Mouse (Mus musculus) midbrain, postnatal 0 days (tissue): ENCODE results near the gene Galm. TPM values are rescaled to one million over a fixed set of nuclear protein-coding genes. Genes with fewer than 3 reads are reported as not detected.

ENCODE experiments used
- ATAC-seq: fragments of 200-750 bp; cut with Nextera tagmentation; 2 replicates; pipeline ENCODE4 v1.8.0; 2017; ENCODE audit warnings: moderate number of reproducible peaks, mild to moderate bottlenecking, moderate TSS enrichment, moderate library complexity; ENCODE audit not compliant: low FRiP score
- DNase-seq: peaks from one replicate; pipeline ENCODE4 v3.0.0-alpha.2; 2015; ENCODE audit warnings: low spot score
- H3K27ac ChIP-seq: fragments of 300-500 bp; sonication (generic); 2 replicates; pipeline ENCODE4 v1.5.1; 2014; ENCODE audit warnings: low read depth, mild to moderate bottlenecking, low read length, mixed read lengths
- H3K27me3 ChIP-seq: fragments of 300-500 bp; sonication (generic); 2 replicates; pipeline ENCODE4 v1.6.1; 2014; ENCODE audit warnings: low read length, control low read depth, mixed read lengths; ENCODE audit not compliant: insufficient read depth
- H3K36me3 ChIP-seq: fragments of 300-500 bp; sonication (generic); 2 replicates; pipeline ENCODE4 v1.6.1; 2014; ENCODE audit warnings: low read length, control low read depth, mixed read lengths; ENCODE audit not compliant: insufficient read depth
- H3K4me1 ChIP-seq: fragments of 300-500 bp; sonication (generic); 2 replicates; pipeline ENCODE4 v1.6.1; 2014; ENCODE audit warnings: mild to moderate bottlenecking, control low read depth, antibody characterized with exemption, low read length, mixed read lengths; ENCODE audit not compliant: insufficient read depth
- H3K4me2 ChIP-seq: fragments of 300-500 bp; sonication (generic); 2 replicates; pipeline ENCODE4 v1.6.1; 2014; ENCODE audit warnings: low read depth, mild to moderate bottlenecking, low read length, mixed read lengths; ENCODE audit not compliant: poor library complexity, severe bottlenecking
- H3K4me3 ChIP-seq: fragments of 300-500 bp; sonication (generic); 2 replicates; pipeline ENCODE4 v1.5.1; 2014; ENCODE audit warnings: low read depth, mild to moderate bottlenecking, low read length, moderate library complexity
- H3K9ac ChIP-seq: fragments of 300-500 bp; sonication (generic); replicated peaks from 2 replicates; pipeline ENCODE4 v1.6.1; 2014; ENCODE audit warnings: mild to moderate bottlenecking, low read length, moderate library complexity, mixed read lengths; ENCODE audit not compliant: poor library complexity, severe bottlenecking
- H3K9me3 ChIP-seq: fragments of 300-500 bp; sonication (generic); 2 replicates; pipeline ENCODE4 v1.6.1; 2016; ENCODE audit warnings: low read length, control low read depth
- CTCF ChIP-seq: IDR thresholded peaks from 2 replicates; pipeline ENCODE4 v1.5.1; 2016; ENCODE audit warnings: antibody characterized with exemption, mild to moderate bottlenecking
- WGBS: fragments of 180-500 bp; shearing (Covaris S2); extraction: QIAGEN DNeasy Blood & Tissue Kit; methylation state at CpG from one replicate; pipeline ENCODE4 v1.1.7; 2014; 5-methylcytosine and 5-hydroxymethylcytosine counted together
- polyA plus RNA-seq: library from polyadenylated mRNA; unstranded; fragments of >200 nt; fragmentation: Nextera tagmentation; extraction: Ambion mirVana; gene quantifications from 2 replicates; pipeline ENCODE4 v1.2.1, GENCODE M21; 2015
- total RNA-seq: library from RNA; depleted of rRNA; stranded (reverse); fragments of >200 nt; gene quantifications from 2 replicates; pipeline ENCODE4 v1.2.3, GENCODE M21; 2014

Galm gene
- total and polyA plus RNA-seq, 2 experiments from 2014 or later = 1.00 to 1.3 TPM

- no peaks in the 10 kb centered on the region for H3K27me3 ChIP-seq
- no peak for DNase-seq
- no peak for TF ChIP-seq CTCF
- H3K4me2 ChIP-seq = no peak overlapping the region
- H3K36me3 ChIP-seq = no peaks in the 10 kb centered on the region
- H3K4me3 ChIP-seq = no peak overlapping the region
- H3K9me3 ChIP-seq = no peaks in the 10 kb centered on the region
- WGBS = 77% methylated on average over 6 of the region's 6 CpGs
- no peak overlapping the region for H3K9ac ChIP-seq
- no peak overlapping the region for H3K27ac ChIP-seq
- ATAC-seq = no peak
- H3K4me1 ChIP-seq = peaks cover 4% of the 10 kb centered on the region; the same call in 1 of the 2 replicates
Measured at GRCm38 (mm10) chr17:80099823-80100222, 27.4 kb upstream of the Galm start.

GRCm38 (mm10) chr17:80105348-80105978, 21.8 kb upstream of the Galm start:
- Histone ChIP-seq H3K4me1 (no peaks in the 10 kb centered on the region), H3K9ac (no peak overlapping the region), H3K27ac (no peak overlapping the region), H3K36me3 (no peaks in the 10 kb centered on the region), H3K4me3 (no peak overlapping the region), H3K27me3 (no peaks in the 10 kb centered on the region), H3K4me2 (no peak overlapping the region), H3K9me3 (no peaks in the 10 kb centered on the region)
- ATAC-seq (no peak), DNase-seq (no peak)
- no peak for TF ChIP-seq CTCF
- 85% methylated on average over 10 of the region's 10 CpGs for WGBS

GRCm38 (mm10) chr17:80112665-80113305, 14.5 kb upstream of the Galm start:
- no peaks in the 10 kb centered on the region for H3K4me1 ChIP-seq
- no peak overlapping the region for H3K9ac ChIP-seq
- TF ChIP-seq CTCF = no peak
- ATAC-seq (no peak), DNase-seq (no peak)
- no peaks in the 10 kb centered on the region for H3K27me3 ChIP-seq
- no peak overlapping the region for H3K4me3 ChIP-seq
- 82% methylated on average over 5 of the region's 5 CpGs for WGBS
- H3K4me2 ChIP-seq = no peak overlapping the region
- H3K9me3 ChIP-seq = no peaks in the 10 kb centered on the region
- H3K27ac ChIP-seq = no peak overlapping the region
- H3K36me3 ChIP-seq = no peaks in the 10 kb centered on the region

- H3K4me1 ChIP-seq = no peaks in the 10 kb centered on the region
- 88% methylated on average over 4 of the region's 4 CpGs for WGBS
Measured at GRCm38 (mm10) chr17:80113468-80113867, 13.8 kb upstream of the Galm start.

GRCm38 (mm10) chr17:80120396-80120795, 6.9 kb upstream of the Galm start:
- Histone ChIP-seq H3K4me2 (no peak overlapping the region), H3K9me3 (no peaks in the 10 kb centered on the region), H3K4me1 (no peaks in the 10 kb centered on the region), H3K9ac (no peak overlapping the region), H3K27me3 (no peaks in the 10 kb centered on the region), H3K4me3 (no peak overlapping the region), H3K27ac (no peak overlapping the region), H3K36me3 (no peaks in the 10 kb centered on the region)
- no peak for ATAC-seq
- DNase-seq = no peak
- WGBS = 79% methylated on average over 3 of the region's 3 CpGs
- no peak for TF ChIP-seq CTCF

More at GRCm38 (mm10) chr17:80113468-80113867, 13.8 kb upstream of the Galm start:
- H3K4me3 ChIP-seq = no peak overlapping the region
- ATAC-seq (no peak), DNase-seq (no peak)
- H3K27me3 ChIP-seq = no peaks in the 10 kb centered on the region
- H3K27ac ChIP-seq = no peak overlapping the region
- no peak for TF ChIP-seq CTCF
- no peak overlapping the region for H3K9ac ChIP-seq
- no peak overlapping the region for H3K4me2 ChIP-seq
- no peaks in the 10 kb centered on the region for H3K36me3 ChIP-seq
- no peaks in the 10 kb centered on the region for H3K9me3 ChIP-seq

GRCm38 (mm10) chr17:80121833-80122232, 5.4 kb upstream of the Galm start:
- ATAC-seq (no peak), DNase-seq (no peak)
- Histone ChIP-seq H3K4me2 (no peak overlapping the region), H3K4me3 (no peak overlapping the region), H3K27me3 (no peaks in the 10 kb centered on the region), H3K36me3 (no peaks in the 10 kb centered on the region), H3K27ac (no peak overlapping the region), H3K9ac (no peak overlapping the region), H3K4me1 (no peaks in the 10 kb centered on the region), H3K9me3 (no peaks in the 10 kb centered on the region)
- no peak for TF ChIP-seq CTCF
- 57% methylated on average over 1 of the region's 1 CpGs for WGBS
